Mouse (Mus musculus) neural tube, embryonic 14.5 days (tissue): ENCODE data around the gene Dynlt1b. TPM values are rescaled to one million over a fixed set of nuclear protein-coding genes. Genes with fewer than 3 reads are reported as not detected.
"Not testable (repeated sequence)": the region's sequence is repeated elsewhere in the genome, so short reads cannot be mapped to it uniquely, and the experiment has no call there.

Experiments used
- ATAC-seq: fragments of 200-750 bp; cut with Nextera tagmentation; 2 replicates; pipeline ENCODE4 v1.8.0; 2017; ENCODE audit warnings: low read depth, mild to moderate bottlenecking, moderate TSS enrichment, moderate library complexity
- H3K27ac ChIP-seq: fragments of 300-500 bp; sonication (generic); 2 replicates; pipeline ENCODE4 v1.5.1; 2014; ENCODE audit warnings: low read depth, mild to moderate bottlenecking, control low read depth, low read length, moderate library complexity, mixed read lengths
- H3K27me3 ChIP-seq: fragments of 300-500 bp; sonication (generic); 2 replicates; pipeline ENCODE4 v1.6.1; 2014; ENCODE audit warnings: low read length; ENCODE audit not compliant: control insufficient read depth, insufficient read depth
- H3K36me3 ChIP-seq: fragments of 300-500 bp; sonication (generic); 2 replicates; pipeline ENCODE4 v1.6.1; 2014; ENCODE audit warnings: low read length, mixed read lengths; ENCODE audit not compliant: control insufficient read depth, insufficient read depth
- H3K4me1 ChIP-seq: fragments of 300-500 bp; sonication (generic); 2 replicates; pipeline ENCODE4 v1.6.1; 2014; ENCODE audit warnings: low read length; ENCODE audit not compliant: control insufficient read depth, insufficient read depth
- H3K4me2 ChIP-seq: fragments of 300-500 bp; sonication (generic); 2 replicates; pipeline ENCODE4 v1.6.1; 2014; ENCODE audit warnings: mild to moderate bottlenecking, low read depth, low read length, control low read depth
- H3K4me3 ChIP-seq: fragments of 300-500 bp; sonication (generic); 2 replicates; pipeline ENCODE4 v1.5.1; 2014; ENCODE audit warnings: low read depth, low read length, control low read depth, mixed read lengths
- H3K9ac ChIP-seq: fragments of 300-500 bp; sonication (generic); replicated peaks from 2 replicates; pipeline ENCODE4 v1.6.1; 2014; ENCODE audit warnings: low read depth, mild to moderate bottlenecking, control low read depth, low read length, mixed read lengths
- H3K9me3 ChIP-seq: fragments of 300-500 bp; sonication (generic); 2 replicates; pipeline ENCODE4 v1.6.1; 2016; ENCODE audit warnings: low read length; ENCODE audit not compliant: control insufficient read depth
- WGBS: fragments of 180-500 bp; shearing (Covaris S2); extraction: QIAGEN DNeasy Blood & Tissue Kit; methylation state at CpG from one replicate; pipeline ENCODE4 v1.1.7; 2014; 5-methylcytosine and 5-hydroxymethylcytosine counted together
- polyA plus RNA-seq: library from polyadenylated mRNA; unstranded; fragments of >200 nt; fragmentation: Nextera tagmentation; extraction: Ambion mirVana; gene quantifications from 2 replicates; pipeline ENCODE4 v1.2.1, GENCODE M21; 2014

Gene Dynlt1b
- polyA plus RNA-seq, 1 experiment from 2014 or later, result 1,501 TPM

GRCm38 (mm10) chr17:6421547-6422326 lies 8.2 kb upstream of the Dynlt1b start:
- not testable (repeated sequence) for ATAC-seq, H3K27ac ChIP-seq, H3K9me3 ChIP-seq, H3K27me3 ChIP-seq, H3K4me3 ChIP-seq, H3K4me1 ChIP-seq, H3K36me3 ChIP-seq, H3K4me2 ChIP-seq, H3K9ac ChIP-seq
- 56% methylated on average over 10 of the region's 14 CpGs for WGBS

DNA sequence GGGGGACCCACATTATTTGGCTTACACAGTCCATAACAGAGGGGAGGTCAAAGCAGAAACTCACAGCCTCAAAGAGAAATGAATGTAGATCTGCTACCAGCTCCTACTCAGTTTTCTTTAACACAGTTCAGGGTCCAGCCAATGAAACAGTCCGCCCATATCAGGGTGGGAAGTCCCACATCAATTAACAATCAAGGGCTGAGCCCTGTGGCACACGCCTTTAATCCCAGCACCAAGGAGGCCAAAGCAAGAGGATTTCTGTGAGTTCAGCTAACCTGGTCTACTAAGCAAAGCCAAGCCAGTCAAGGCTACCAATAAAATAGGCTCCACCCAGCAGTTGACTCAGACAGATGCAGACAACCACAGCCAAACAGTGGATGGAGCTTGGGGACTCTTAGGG lies 7.5 kb upstream of the Dynlt1b start:
- not testable (repeated sequence) for H3K36me3 ChIP-seq, H3K9me3 ChIP-seq, H3K27ac ChIP-seq, H3K4me3 ChIP-seq, H3K4me2 ChIP-seq, H3K9ac ChIP-seq, H3K27me3 ChIP-seq, H3K4me1 ChIP-seq
- WGBS, result 78% methylated on average over 2 of the region's 2 CpGs
- ATAC-seq, result peak; percentile 32; the same call in 1 of the 2 replicates

DNA sequence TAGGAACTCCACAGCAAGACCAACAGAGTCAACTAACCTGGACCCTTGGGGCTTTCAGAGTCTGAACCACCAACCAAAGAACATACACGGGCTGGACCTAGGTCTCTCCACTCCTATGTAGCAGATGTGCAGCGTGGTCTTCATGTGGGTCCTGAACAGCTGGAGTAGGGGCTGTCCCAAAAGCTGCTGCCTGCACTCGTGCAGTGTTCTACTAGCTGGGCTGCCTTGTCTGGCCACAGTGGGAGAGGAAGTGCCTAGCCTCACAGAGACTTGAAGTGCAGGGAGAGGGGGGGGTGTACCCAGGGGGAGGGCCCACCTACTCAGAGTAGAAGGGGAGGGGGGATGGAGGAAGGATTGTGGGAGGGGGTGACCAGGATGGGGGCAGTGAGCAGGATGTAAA lies 7.1 kb upstream of the Dynlt1b start:
- WGBS, result 63% methylated on average over 3 of the region's 3 CpGs
- ATAC-seq, result not testable (repeated sequence)

GRCm38 (mm10) chr17:6424294-6424980 lies 5.5 kb upstream of the Dynlt1b start:
- H3K4me2 ChIP-seq, H3K36me3 ChIP-seq, ATAC-seq, H3K9ac ChIP-seq, H3K4me3 ChIP-seq, H3K27ac ChIP-seq, H3K4me1 ChIP-seq, H3K9me3 ChIP-seq, H3K27me3 ChIP-seq: not testable (repeated sequence)
- 66% methylated on average over 10 of the region's 12 CpGs for WGBS

More for the DNA sequence above, 7.1 kb upstream of the Dynlt1b start:
- not testable (repeated sequence) for H3K36me3 ChIP-seq, H3K27me3 ChIP-seq, H3K9ac ChIP-seq, H3K27ac ChIP-seq, H3K4me3 ChIP-seq, H3K9me3 ChIP-seq, H3K4me1 ChIP-seq, H3K4me2 ChIP-seq

DNA sequence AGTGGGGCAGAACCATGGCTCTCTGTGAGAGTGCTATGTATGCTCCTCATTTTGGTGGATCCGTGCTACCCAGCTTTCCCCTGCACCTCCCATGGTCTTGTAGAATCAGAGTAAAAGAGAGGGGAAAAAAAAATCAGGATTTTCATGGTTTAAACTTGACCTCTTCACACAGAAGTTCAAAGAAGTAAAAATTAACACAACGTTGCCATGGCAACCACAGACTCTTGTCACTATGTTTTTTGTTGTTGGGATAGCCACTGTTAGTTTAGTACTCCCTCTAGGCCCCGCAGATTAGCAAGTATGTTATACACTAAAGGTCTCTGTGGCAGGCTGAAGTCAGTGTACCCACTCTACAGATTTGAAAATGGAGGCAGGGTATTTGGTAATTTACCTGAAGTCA lies 4.6 kb upstream of the Dynlt1b start:
- H3K36me3 ChIP-seq, H3K9ac ChIP-seq, ATAC-seq, H3K9me3 ChIP-seq, H3K27me3 ChIP-seq, H3K4me3 ChIP-seq, H3K4me1 ChIP-seq, H3K4me2 ChIP-seq, H3K27ac ChIP-seq: not testable (repeated sequence)
- WGBS, result 75% methylated on average over 2 of the region's 3 CpGs

DNA sequence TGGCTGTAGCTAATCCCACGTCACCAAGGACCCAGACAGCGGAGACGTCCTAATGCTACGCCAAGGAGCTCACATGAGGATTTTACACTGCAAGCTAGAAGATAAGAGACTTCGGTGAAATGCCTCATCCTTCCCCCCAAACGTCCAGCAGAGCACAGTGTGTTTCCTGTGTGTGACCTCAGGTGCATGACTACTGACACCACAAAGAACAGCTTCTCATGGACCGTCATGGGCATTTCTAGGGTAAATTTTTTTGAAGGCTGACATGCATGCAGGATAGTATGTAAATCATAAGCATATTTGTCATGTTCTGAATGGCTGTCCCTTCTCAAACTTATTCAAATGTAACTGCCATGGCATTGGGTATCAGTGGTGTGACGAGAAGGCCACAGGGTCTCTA lies 3.0 kb upstream of the Dynlt1b start:
- H3K4me3 ChIP-seq, H3K9me3 ChIP-seq, H3K27ac ChIP-seq, H3K9ac ChIP-seq, H3K4me2 ChIP-seq, ATAC-seq, H3K27me3 ChIP-seq, H3K36me3 ChIP-seq, H3K4me1 ChIP-seq: not testable (repeated sequence)
- WGBS, result 87% methylated on average over 4 of the region's 8 CpGs

- not testable (repeated sequence) for H3K9ac ChIP-seq, H3K27me3 ChIP-seq, H3K27ac ChIP-seq, H3K4me2 ChIP-seq, H3K9me3 ChIP-seq, ATAC-seq, H3K4me3 ChIP-seq, H3K4me1 ChIP-seq, H3K36me3 ChIP-seq
- WGBS, result 80% methylated on average over 2 of the region's 2 CpGs
Observed at GRCm38 (mm10) chr17:6428926-6429325, 986 bp upstream of the Dynlt1b start.

DNA sequence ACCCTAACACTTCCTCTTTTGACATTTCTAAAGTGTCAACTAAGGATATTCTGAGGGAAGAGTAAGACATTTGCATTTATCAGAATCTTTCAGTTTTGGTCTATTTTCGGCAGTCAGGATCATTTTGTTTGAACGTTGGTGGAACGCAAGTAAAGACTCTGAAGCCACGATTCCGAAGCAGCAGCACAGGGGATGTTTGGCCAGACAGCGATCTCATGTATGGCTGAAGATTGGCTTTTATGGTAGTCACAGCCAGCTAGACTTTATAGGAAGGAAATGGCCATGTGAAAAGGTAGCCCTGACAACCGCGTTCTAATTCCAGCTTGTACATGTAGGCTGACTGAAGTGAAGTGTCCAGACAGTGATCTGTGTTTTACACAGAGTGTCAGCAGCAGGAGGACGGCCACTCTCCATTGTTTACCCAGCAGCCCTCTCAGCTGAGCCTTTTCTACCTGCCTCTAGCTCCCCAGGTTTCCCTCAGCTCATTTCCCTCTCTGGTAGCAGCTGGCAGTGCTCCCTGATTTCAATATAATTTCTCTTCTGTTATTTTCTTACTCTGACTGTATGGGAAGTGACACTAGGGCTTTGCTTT lies 594 bp downstream of the Dynlt1b start:
- Histone ChIP-seq H3K9ac (peak overlapping the region; percentile 53; the same call in 1 of the 2 replicates), H3K4me2 (peak overlapping the region; percentile 37; the same call in 1 of the 2 replicates), H3K27ac (peak overlapping the region; percentile 80), H3K4me3 (peak overlapping the region; percentile 43)
- not testable (repeated sequence) for H3K27me3 ChIP-seq, H3K4me1 ChIP-seq, H3K9me3 ChIP-seq, H3K36me3 ChIP-seq
- 2% methylated on average over 8 of the region's 9 CpGs for WGBS
- ATAC-seq, result peak; percentile 45

- ATAC-seq, H3K4me1 ChIP-seq, H3K4me3 ChIP-seq, H3K27me3 ChIP-seq, H3K36me3 ChIP-seq, H3K9ac ChIP-seq, H3K9me3 ChIP-seq, H3K27ac ChIP-seq, H3K4me2 ChIP-seq: not testable (repeated sequence)
- 98% methylated on average over 3 of the region's 4 CpGs for WGBS
Observed at GRCm38 (mm10) chr17:6432456-6432855, 2.5 kb downstream of the Dynlt1b start.
